Mouse (Mus musculus) ES-E14 (cell line): Measurements from ENCODE around the gene Cdan1. TPM values are rescaled to one million over a fixed set of nuclear protein-coding genes. Genes with fewer than 3 reads are reported as not detected.

Experiments
- DNase-seq: peaks from one replicate; pipeline ENCODE4 v3.0.0-alpha.2; 2013; ENCODE audit warnings: low read depth, low spot score
- H3K27ac ChIP-seq: 2 replicates; pipeline ENCODE4 v1.5.1; 2012; ENCODE audit warnings: low read depth, mild to moderate bottlenecking, low read length, moderate library complexity, mixed read lengths; ENCODE audit not compliant: poor library complexity, insufficient read depth, severe bottlenecking
- H3K36me3 ChIP-seq: 2 replicates; pipeline ENCODE4 v1.6.1; 2012; ENCODE audit warnings: mild to moderate bottlenecking, low read length, moderate library complexity, mixed read lengths; ENCODE audit not compliant: control insufficient read depth, poor library complexity, insufficient read depth, severe bottlenecking
- H3K4me1 ChIP-seq, 2 experiments: fragments of 150-350 bp in 1 of 2; sonication (generic) in 1 of 2; 2 replicates each; pipeline ENCODE4 v1.6.1; 2012; ENCODE audit warnings: low read length in 2 of 2, mild to moderate bottlenecking in 1 of 2, mixed read lengths in 1 of 2; ENCODE audit not compliant: control insufficient read depth in 2 of 2, insufficient read depth in 2 of 2, poor library complexity in 1 of 2
- H3K4me3 ChIP-seq, 2 experiments: fragments of 150-350 bp in 1 of 2; sonication (generic) in 1 of 2; 2 replicates each; pipeline ENCODE4 v1.5.1; 2012; ENCODE audit warnings: low read length in 2 of 2, low read depth in 1 of 2, mild to moderate bottlenecking in 1 of 2, mixed read lengths in 1 of 2; ENCODE audit not compliant: insufficient read depth in 1 of 2, poor library complexity in 1 of 2, severe bottlenecking in 1 of 2
- H3K9ac ChIP-seq: 2 replicates; pipeline ENCODE4 v1.6.1; 2012; ENCODE audit warnings: low read depth, mild to moderate bottlenecking, low read length, mixed read lengths; ENCODE audit not compliant: poor library complexity, insufficient read depth, severe bottlenecking
- H3K9me3 ChIP-seq: fragments of 150-350 bp; sonication (generic); 2 replicates; pipeline ENCODE4 v1.6.1; 2012; ENCODE audit warnings: low read depth, mild to moderate bottlenecking, low read length; ENCODE audit not compliant: control insufficient read depth, insufficient read depth
- CHD2 ChIP-seq: IDR thresholded peaks from 2 replicates; pipeline ENCODE4 v1.6.1; 2014; ENCODE audit warnings: mild to moderate bottlenecking, low read depth, low read length, inconsistent platforms
- HCFC1 ChIP-seq: IDR thresholded peaks from 2 replicates; pipeline ENCODE4 v1.6.1; 2012; ENCODE audit warnings: low read length, inconsistent platforms, borderline replicate concordance; ENCODE audit not compliant: insufficient read depth
- MAFK ChIP-seq: IDR thresholded peaks from 2 replicates; pipeline ENCODE4 v1.6.1; 2014; ENCODE audit warnings: mild to moderate bottlenecking, low read depth, low read length, inconsistent platforms; ENCODE audit not compliant: insufficient read depth
- ZC3H11A ChIP-seq: IDR thresholded peaks from 2 replicates; pipeline ENCODE4 v1.6.1; 2012; ENCODE audit warnings: low read depth, mild to moderate bottlenecking, inconsistent platforms, low read length, borderline replicate concordance
- ZNF384 ChIP-seq: IDR thresholded peaks from 2 replicates; pipeline ENCODE4 v1.6.1; 2012; ENCODE audit warnings: low read depth, low read length, inconsistent platforms
- in situ Hi-C, 2 experiments: fragments of 600-800 bp; cut with MboI; formaldehyde crosslinking; loops; one replicate each; pipeline ENCODE4 v1.15.1; 2025; ENCODE audit warnings: low sequenced_read_pairs in 2 of 2, inconsistent platforms in 1 of 2; ENCODE audit not compliant: unreplicated experiment in 2 of 2
- total RNA-seq: library from RNA; depleted of rRNA; stranded (reverse); fragments of 300-350 nt; gene quantifications from 2 replicates; pipeline ENCODE4 v1.2.3, GENCODE M21; 2012

Cdan1 gene
- total RNA-seq, 1 experiment, result 22.4 TPM

- in situ Hi-C loops, result no loop called here
- H3K4me1 ChIP-seq, result no peaks in the 10 kb centered on the region
Observed at GRCm38 (mm10) chr2:120871447-120872336, 21.8 kb upstream of the Cdan1 start.

GRCm38 (mm10) chr2:120867336-120867735 is 17.4 kb upstream of the Cdan1 start:
- Histone ChIP-seq H3K36me3 (peaks cover 2% of the 10 kb centered on the region; the same call in 1 of the 2 replicates), H3K27ac (no peak overlapping the region), H3K4me1 (no peaks in the 10 kb centered on the region), H3K9ac (no peak overlapping the region), H3K4me3 (no peak overlapping the region), H3K9me3 (no peaks in the 10 kb centered on the region)
- no peak for TF ChIP-seq MAFK
- no peak for TF ChIP-seq ZC3H11A
- TF ChIP-seq HCFC1, result no peak
- TF ChIP-seq ZNF384, result no peak
- no peak for TF ChIP-seq CHD2
- DNase-seq, result no peak
- in situ Hi-C loops, result no loop called here

More at GRCm38 (mm10) chr2:120871447-120872336, 21.8 kb upstream of the Cdan1 start:
- Histone ChIP-seq H3K27ac (no peak overlapping the region), H3K36me3 (no peaks in the 10 kb centered on the region), H3K9ac (no peak overlapping the region), H3K4me3 (no peak overlapping the region), H3K9me3 (no peaks in the 10 kb centered on the region)
- TF ChIP-seq MAFK, result no peak
- no peak for TF ChIP-seq CHD2
- TF ChIP-seq HCFC1, result no peak
- TF ChIP-seq ZNF384, result no peak
- TF ChIP-seq ZC3H11A, result no peak
- no peak for DNase-seq

DNA sequence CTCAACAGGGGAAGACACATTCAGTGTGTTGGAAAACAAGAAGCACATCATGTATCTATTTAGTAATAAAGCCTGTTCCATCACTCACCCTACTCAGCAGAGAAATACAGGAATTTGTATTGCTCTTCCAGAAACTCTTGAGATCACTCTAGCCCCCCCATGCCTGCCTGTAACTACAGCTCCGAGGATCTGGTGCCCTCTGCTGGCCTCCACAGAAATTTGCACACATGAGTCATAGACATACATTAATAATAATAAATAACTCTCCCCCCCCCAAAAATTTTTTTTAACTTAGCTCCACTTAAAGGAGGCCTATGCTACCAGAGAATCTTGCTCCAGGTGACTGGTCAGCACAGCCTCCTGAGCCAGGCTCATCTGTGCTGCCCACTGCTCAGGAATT is 16.6 kb upstream of the Cdan1 start:
- in situ Hi-C loops, result no loop called here
- DNase-seq, result peak; percentile 9
- no peak overlapping the region for H3K4me3 ChIP-seq
- H3K9me3 ChIP-seq, result no peaks in the 10 kb centered on the region
- H3K36me3 ChIP-seq, result peaks cover 2% of the 10 kb centered on the region; the same call in 1 of the 2 replicates
- H3K4me1 ChIP-seq, result no peaks in the 10 kb centered on the region
- H3K27ac ChIP-seq, result no peak overlapping the region
- H3K9ac ChIP-seq, result no peak overlapping the region
- TF ChIP-seq ZC3H11A (no peak), CHD2 (no peak), ZNF384 (no peak), MAFK (no peak), HCFC1 (no peak)

DNA sequence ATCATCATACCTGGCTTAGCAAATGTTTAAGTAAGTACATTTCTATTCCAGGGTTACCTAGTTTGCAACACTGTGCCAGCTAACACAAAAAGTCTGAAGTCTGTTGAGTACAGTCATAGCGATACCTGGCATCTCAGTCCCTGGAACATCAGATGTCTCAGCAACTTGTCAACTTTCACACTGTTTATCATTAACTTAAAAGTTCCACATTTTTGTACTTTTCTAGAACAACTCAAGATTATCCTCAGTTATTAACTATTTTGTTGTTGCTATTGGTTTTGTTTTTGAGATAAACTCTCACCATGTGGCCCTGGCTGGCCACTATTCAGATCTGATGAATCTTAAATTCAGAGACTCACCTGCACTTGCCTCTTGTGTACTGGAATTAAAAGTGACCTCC is 13.5 kb upstream of the Cdan1 start:
- Histone ChIP-seq H3K9me3 (no peaks in the 10 kb centered on the region), H3K9ac (no peak overlapping the region), H3K27ac (no peak overlapping the region), H3K4me3 (no peak overlapping the region), H3K4me1 (no peaks in the 10 kb centered on the region), H3K36me3 (peaks cover 2% of the 10 kb centered on the region; the same call in 1 of the 2 replicates)
- no peak for DNase-seq
- in situ Hi-C loops, result no loop called here
- TF ChIP-seq ZC3H11A (no peak), HCFC1 (no peak), MAFK (no peak), ZNF384 (no peak), CHD2 (no peak)

GRCm38 (mm10) chr2:120860699-120861098 is 10.8 kb upstream of the Cdan1 start:
- no peak for DNase-seq
- Histone ChIP-seq H3K9me3 (no peaks in the 10 kb centered on the region), H3K4me3 (no peak overlapping the region), H3K27ac (no peak overlapping the region), H3K9ac (no peak overlapping the region), H3K36me3 (peaks cover 2% of the 10 kb centered on the region; the same call in 1 of the 2 replicates), H3K4me1 (no peaks in the 10 kb centered on the region)
- TF ChIP-seq HCFC1 (no peak), CHD2 (no peak)
- in situ Hi-C loops, result no loop called here
